Mouse (Mus musculus) CH12F3 (cell line): Measurements from ENCODE around the gene Birc5.

ENCODE experiments used
- in situ Hi-C: fragments of 300-500 bp; cut with MboI; formaldehyde crosslinking; loops from 2 replicates; pipeline ENCODE4 v1.14.3; 2020; ENCODE audit warnings: low sequenced_read_pairs

Birc5 gene

DNA sequence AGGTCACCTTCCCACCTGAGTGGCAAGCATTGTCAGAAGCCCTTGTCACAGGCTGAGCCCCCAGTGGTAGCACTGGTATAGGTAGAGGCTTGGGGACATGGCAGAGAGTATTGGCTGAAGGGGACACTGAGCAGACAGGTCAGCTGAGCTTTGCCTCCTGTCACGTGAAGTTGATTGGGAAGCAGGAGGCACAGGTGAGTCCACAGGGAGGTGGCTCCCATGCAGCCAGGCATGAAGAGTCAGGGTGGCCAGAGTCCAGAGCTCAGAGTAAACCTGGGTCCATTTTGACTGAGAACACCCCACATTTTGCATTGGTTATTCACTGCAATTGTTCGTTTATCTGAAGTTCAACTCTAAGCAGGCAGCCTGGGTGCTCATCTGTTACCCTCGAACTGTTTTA, 3.8 kb downstream of the Birc5 start:
- in situ Hi-C loops, result loop anchor here (25.0 kb wide), 1 partner anchor 359 kb away; no protein-coding TSS in a partner anchor

DNA sequence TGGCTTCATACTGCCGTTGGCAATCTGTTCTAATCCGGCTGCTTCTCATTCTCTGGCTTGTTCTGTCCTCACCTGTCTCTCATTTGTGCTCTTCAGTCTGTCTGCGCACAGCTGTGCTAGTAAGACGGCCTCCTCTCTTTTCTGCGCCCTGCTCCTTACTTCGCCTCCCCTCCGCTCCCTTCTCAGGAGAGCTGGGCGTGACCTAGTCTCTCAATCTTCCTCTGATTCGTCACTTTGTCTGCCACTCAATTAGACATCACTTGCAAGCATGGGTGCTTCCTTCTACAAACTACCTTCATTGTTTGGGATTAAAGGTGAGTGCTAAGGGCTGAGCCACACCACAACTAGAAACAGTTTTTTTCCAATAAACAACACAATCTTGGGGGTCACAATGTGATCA, 5.2 kb downstream of the Birc5 start:
- in situ Hi-C loops, result loop anchor here (25.0 kb wide), 1 partner anchor 358 kb away; no protein-coding TSS in a partner anchor

DNA sequence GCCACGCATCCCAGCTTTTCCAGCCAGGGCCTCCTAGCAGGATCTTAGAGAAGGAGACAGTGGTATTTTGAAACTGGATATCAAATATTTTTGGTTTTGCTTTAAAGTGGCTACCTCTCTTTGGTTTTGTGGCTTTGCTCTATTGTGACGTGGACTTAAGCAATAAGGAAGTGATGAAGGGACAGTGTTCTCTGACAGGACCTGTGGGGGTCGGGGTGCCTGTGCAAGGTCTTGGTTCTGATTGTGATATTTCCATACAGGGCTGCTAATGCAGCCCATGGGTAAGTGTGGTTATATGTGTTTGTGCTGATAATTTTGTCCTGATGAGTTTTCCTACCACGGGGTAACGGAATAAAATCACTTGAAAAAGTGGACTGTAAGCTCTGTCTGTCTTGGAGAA, 6.3 kb downstream of the Birc5 start:
- in situ Hi-C loops, result loop anchor here (25.0 kb wide), 1 partner anchor 357 kb away; no protein-coding TSS in a partner anchor

DNA sequence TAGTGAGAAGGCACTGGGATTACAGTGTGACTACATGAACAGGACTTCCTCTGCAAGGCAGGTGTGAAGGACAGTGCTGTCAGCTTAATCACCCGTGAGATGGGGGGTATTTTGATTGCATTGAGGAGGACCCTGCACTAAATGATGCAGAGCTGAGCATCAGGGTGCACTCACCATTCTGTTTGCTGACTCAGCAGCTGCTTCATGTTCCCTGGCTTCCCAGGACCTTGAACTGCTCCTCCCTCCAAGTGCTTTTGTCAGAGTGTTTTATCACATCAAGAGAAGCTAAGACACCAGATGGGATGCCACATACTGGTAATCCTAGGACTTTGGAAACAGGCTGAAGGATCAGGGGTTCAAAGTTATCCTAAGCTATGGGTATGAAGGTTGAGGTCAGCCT, 6.9 kb downstream of the Birc5 start:
- in situ Hi-C loops, result loop anchor here (25.0 kb wide), 1 partner anchor 356 kb away; no protein-coding TSS in a partner anchor

DNA sequence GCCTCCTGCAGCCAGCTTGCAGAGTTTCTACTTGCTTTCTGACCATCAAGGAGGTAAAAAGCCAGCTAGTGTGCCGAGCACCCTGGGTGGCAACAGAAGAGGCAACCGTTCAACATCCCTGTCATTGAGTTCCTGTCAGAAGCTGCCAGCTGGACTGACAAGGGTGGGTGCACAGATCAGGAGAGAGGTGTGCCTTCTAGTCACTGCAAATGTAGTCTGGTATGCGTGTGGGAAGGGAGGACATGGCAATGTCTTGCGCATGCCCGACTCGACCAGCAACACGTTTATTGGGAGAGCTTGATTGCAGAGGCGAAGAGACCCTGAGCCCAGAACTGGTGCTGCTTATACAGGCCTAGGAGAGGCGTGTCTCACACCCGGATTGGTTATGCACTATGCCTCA, 8.4 kb downstream of the Birc5 start:
- in situ Hi-C loops, result loop anchor here (25.0 kb wide), 1 partner anchor 355 kb away; no protein-coding TSS in a partner anchor

DNA sequence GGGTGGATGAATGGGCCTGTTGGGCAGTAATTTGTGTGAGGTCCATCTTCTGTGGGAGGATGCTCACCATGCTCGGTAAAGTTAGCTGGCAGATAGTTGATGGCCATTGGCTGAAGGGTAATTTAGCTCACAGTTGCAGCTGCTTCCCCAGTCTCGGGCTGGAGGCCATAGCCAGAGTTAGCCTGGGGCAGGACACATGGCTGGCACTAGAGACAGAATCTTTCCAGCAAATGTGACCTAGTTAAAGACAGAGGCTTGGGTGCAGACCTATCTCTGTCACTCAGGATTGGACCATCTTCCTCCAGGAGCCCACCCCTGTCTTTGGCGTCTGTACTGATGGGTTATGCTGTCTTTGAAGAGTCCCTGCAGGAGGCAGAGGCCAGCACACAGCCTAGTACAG, 9.3 kb downstream of the Birc5 start:
- in situ Hi-C loops, result loop anchor here (25.0 kb wide), 1 partner anchor 354 kb away; no protein-coding TSS in a partner anchor

DNA sequence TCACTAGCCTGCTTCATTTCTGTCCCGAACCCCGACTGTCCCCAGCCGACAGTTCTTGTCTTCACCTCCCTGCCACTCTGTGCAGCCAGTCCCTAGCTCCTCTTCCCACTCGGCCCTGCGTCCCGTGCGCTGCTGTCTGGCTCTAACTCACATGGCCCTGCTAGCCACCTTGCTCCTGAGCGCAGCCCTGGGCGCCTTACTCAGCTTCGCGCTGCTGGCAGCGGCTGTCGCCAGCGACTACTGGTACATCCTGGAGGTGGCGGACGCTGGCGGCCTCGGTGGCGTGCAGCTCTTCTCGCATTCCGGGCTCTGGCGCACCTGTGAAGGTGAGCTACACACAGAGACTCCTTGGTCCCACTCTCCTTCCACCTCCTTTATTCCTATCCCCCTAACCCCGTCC, 11.6 kb downstream of the Birc5 start, which contains the start of gene Tmem235:
TSS of gene Tmem235 (plus strand) at position 152 of the 400 bp plus-strand sequence.
- in situ Hi-C loops, result loop anchor here (10.0 to 25.0 kb wide), 2 partner anchors 234 to 352 kb away; no protein-coding TSS in a partner anchor

DNA sequence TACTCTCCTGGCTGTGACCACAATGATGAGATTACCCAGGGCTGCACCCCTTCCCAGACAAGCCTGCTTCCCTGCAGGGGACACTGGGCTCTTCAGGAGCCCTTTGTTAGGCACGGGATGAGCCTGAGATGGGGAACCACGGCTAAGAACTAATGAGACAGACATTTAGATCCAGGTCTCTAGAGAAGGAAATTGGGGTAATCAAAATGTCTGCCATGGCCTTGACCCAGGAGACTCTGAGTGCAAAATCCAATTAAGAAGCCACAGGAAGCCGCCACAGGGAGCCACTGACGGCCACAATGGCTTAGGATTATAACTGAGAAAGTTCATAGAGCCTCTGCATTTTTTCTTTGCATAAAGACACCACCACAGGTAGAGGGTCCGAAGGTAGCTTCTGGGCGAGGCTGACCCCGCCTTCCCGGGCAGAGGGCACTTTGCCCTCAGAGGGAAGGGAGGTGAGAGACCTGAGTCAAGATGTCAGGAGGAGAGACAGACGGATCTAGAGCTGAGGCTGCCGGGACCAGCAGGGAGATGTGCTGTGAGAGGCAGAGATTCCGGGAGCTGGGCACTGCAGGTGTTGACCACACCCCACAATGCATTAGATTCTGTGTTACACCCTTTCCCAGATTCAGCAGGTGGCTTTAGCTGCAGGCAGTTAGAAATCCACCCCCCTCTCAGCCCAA, 14.3 kb downstream of the Birc5 start:
- in situ Hi-C loops, result loop anchor here (10.0 to 25.0 kb wide), 2 partner anchors 231 to 349 kb away; no protein-coding TSS in a partner anchor

DNA sequence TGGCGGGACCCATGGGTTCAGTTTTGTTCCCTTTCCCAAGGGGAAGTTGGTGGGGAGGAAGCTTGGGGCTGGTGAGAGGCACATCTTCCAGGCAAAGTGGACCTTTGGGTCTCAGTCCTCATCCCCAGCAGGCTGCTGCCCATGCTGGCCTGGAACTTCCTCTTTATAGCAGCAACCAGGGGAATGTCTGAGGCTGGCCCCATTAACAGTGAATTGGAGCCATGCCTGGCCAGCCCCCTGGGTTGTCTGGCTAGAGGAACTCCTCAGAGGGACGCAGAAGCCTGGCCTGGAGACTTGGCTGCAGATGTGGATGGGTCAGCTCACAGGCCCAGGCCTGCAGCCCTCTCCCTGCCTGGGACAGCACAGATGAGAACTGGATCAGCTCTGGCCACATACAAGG, 15.8 kb downstream of the Birc5 start:
- in situ Hi-C loops, result loop anchor here (10.0 to 25.0 kb wide), 2 partner anchors 230 to 347 kb away; no protein-coding TSS in a partner anchor

DNA sequence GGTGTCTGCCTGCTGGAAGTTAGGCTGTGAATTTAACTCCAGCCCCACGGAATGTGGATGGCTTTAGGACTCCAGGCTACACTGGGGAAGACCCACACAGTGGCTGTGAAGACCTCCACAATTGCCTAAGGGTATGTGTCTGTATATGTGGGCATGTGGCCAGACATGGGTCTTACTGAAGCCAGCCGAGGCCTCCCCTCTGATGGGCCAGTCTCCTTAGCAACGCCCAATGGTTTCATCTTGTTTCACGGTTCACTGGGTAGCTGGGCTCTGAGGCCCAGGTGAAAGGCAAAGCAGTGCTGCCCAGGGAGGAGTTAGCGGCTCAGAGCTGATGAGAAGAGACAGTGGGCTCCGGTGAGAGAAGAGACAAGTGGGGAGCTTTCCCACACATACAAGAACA, 16.9 kb downstream of the Birc5 start:
- in situ Hi-C loops, result loop anchor here (10.0 to 25.0 kb wide), 2 partner anchors 229 to 346 kb away; no protein-coding TSS in a partner anchor

DNA sequence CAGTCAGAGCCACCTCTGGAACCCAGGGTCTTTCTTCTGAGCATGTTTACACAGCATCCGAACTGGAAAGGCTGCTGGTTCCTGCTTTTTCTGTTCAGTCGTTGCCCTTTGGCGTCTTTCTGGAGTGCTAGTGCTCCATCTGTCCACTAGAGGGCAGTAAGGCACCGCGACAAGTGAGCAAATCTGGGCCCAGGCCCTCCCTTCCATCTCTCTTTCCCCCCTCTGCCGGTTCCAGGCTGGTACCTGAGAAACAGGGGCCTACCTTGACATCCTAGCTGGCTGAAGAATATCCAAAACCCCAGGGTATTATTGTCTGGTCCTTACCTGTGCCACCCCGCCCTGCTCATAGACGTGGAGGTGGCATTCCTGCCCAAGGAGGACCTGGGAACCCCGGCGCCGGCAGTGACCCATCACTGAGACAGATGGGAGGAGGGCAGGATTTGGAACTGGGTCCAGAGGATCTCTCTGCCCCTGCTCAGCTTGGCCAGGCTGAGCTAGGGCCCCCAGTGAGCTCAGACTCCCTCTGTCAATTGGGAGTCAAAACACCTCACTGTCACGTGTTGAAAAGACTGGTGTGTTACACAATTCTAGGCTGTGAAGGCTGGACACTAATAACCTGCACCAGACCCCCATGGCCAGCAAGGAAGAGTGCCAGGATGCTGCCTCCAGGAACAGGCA, 21.8 kb downstream of the Birc5 start:
- in situ Hi-C loops, result loop anchor here (10.0 to 25.0 kb wide), 2 partner anchors 94 to 341 kb away; no protein-coding TSS in a partner anchor

DNA sequence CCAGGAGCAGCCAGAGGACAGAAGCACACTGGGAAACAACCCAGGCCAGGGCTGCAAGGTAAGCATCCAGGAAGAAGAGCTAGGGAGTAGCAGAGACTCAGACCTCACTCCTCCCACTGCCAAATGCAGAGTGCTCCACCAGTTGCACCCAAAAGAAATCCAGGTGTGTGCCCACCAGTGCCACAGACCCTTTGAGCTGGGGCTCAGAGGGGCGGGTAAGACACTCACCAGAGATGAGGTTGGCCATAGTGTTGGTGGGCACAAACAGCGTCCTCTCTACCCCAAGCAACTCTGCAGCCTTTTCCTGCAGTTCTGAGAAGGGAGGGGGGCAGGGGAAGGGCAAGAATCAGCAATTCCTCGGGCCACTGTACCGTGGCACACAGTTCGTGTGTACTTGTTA, 22.3 kb downstream of the Birc5 start:
- in situ Hi-C loops, result loop anchor here (10.0 to 25.0 kb wide), 2 partner anchors 93 to 341 kb away; no protein-coding TSS in a partner anchor

DNA sequence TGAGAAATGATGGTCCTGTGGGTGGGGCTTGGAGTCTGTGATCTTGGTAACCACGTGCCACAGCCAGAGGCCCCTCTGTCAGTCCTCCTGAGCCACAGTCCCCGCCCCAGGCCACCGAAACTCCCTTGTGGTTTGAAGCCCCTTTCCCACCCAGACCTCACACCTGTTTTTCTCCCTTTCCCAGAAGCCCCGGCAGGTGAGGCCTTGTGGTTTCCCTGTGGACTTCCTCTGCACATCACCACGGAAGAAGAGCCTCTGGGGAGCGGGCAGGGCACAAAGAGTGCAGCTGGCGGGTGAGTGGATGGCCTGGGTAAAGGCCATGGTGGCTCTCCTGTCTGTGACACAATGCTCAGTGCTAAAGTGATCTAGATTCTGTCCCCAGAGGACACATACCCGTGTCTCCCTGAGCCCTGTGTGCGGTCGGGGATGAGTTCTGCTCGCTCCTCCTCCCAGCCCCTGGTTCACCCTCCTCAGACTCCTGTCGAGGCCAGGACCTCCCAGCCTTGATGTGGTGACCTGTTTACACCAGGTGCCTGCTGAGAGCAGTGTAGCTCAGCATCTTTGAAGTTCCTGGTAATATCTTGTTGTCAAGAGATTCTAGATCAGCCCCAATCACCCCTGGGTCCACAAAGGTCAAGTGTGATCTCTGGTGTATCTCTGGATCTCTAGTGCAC, 23.0 kb downstream of the Birc5 start:
- in situ Hi-C loops, result loop anchor here (10.0 to 25.0 kb wide), 2 partner anchors 93 to 340 kb away; no protein-coding TSS in a partner anchor

DNA sequence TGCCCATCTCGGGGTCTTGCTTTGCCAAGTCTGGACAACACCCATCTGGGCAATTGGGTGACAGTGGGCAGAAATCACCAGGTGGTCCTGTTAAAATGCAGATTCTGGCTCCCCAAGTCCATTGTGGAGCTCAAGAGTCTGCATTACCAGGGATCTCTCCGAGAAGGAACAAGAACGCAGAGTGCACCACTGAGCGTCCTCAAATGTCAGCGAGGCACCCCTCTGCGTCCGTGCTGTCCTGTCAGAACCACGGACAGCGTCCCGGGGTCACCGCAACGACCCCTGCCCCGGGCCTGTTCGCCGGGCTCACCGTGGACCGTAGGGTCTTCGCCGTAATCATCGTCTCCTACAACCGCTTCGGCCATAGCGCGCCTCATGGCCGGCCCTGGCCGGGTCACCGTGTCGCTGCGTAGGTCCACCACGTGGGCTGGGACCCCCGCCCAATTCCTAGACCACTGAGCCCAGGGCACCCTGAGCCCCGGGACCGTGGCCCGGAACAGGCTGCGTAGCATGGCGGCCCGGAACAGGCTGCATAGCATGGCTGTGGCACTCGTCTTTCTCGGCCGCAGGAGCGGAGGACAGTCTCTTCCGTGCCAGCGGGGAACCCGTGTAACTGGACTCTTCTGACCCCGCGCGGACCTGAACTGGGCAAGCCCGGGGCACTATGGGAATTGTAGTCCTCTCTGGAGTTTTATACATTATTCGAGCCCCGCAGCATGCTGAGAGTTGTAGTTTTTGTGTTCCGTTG, 24.0 kb downstream of the Birc5 start, which contains the start of gene Tha1:
TSS of gene Tha1 (minus strand) at position 621 of the 748 bp plus-strand sequence.
- in situ Hi-C loops, result loop anchor here (10.0 to 25.0 kb wide), 2 partner anchors 92 to 339 kb away; no protein-coding TSS in a partner anchor

DNA sequence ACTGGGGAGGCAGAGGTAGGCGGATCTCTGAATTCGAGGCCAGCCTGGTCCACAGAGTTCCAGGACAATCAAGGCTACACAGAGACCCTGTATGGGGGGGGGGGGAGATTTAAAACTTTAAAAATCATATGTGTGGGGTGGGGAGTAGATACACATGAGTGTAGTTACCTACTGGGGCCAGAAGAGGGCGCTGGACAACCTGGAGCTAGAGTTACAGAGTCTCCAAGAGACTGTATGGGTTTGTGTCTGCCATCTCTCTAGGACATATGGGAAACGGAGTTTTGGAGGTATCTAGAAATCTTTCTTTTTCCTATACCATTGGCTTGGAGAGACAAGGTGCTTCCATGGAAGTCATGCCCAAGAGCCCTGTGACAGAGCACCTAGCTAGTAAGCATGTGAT, 25.4 kb downstream of the Birc5 start:
- in situ Hi-C loops, result loop anchor here (10.0 to 25.0 kb wide), 2 partner anchors 90 to 338 kb away; no protein-coding TSS in a partner anchor

DNA sequence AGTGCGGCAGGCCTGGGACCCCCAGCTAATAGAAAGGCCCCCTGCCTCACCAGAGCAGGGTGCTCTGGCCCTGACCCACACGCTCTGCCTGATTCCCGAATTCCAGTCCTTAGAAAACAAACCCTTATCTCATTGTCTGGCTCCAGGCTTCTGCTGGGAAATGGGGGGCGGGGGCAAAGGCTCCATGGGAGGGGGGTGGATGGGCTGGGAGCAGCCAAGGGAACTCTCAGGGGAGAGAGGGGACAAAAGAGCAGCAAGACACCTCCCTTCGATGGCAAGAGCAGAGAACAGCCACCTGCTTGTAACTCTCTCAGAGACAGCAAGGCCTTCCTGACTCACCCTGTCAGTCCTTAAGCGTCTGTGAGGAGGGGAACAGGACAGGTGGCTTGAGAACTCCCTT, 26.6 kb downstream of the Birc5 start:
- in situ Hi-C loops, result loop anchor here (10.0 kb wide), 1 partner anchor 89 kb away; no protein-coding TSS in a partner anchor

DNA sequence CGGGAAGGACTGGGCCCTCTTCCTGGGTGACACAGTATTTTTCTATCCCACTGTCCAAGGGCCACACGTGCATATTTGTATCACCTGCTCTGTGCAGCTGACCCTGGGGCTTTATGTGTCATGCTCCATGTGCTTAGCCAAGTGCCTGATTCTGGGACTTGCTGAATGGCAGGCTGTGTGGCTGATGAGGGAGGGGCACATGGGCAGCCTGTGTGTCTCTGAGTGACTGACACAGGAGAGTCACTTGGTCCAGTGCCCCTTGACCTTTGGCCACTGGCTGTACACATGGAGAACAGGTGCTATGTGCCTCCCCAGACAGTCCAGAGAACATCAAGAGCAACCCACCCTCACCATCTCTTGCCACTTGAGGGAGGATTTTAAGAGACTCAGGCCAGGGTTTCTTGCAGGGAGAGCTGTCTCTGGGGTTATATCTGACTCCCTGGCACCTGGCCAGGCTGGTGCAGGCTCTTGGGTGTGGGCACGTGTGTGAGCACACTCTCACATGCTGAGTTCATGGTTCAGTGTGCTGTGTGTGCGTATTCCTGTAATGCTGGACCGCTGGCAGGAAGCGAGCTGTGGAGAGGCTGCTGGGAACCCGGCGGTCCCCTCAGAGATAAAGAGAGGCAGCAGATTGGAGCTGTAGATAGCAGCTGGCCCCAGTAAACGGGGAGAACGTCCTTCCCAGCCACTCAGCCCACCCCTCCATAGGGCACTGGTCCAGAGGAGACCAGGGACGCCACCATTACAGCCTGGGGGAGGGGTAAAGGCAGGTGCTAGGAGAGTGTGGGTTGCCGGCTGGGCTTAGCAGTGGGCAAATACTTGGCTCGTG, 29.1 kb downstream of the Birc5 start:
- in situ Hi-C loops, result loop anchor here (10.0 kb wide), 1 partner anchor 87 kb away; no protein-coding TSS in a partner anchor

DNA sequence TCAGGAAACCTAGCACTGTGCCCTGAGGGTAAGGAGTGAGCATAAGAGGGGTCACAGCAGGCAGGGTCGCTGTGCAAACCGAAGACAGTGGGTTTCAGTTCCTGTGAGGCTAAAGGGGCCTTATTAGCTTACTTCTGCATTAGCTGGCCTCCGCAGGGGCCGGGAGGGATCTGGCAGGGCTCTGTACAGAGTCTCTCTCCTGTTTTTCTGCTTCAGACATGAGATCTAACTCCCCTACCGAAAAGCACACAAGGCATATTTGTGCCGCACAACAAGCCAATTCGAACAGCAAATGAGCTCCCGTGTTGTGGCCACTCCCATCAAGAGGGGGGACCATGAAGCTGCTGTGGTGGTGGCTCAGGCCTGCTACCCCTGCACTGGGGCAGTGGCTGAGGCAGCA, 29.8 kb downstream of the Birc5 start:
- in situ Hi-C loops, result loop anchor here (10.0 kb wide), 1 partner anchor 86 kb away; no protein-coding TSS in a partner anchor

DNA sequence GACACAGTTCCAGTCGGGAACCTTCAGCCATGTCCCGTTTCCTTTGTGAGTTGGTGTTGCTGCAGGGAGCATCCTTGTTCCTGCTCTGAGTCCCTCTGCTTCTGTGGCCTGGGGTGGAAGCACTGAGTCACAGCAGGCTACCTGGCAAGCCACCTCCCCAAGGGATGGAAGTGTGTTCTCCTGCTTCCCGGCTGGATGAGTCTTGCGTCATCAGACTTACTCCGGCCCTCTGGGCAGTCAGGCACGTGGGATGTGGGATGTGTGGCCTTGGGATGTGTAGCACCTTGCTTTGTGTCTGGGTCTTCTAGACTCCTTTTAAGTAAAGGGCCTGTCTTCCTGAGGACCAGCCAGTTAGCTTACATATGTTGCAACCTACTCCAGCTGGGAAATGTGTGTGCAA, 30.6 kb downstream of the Birc5 start:
- in situ Hi-C loops, result loop anchor here (10.0 kb wide), 1 partner anchor 85 kb away; no protein-coding TSS in a partner anchor
